Mouse (Mus musculus): Measurements from ENCODE around the gene Abhd6. TPM values are rescaled to one million over a fixed set of nuclear protein-coding genes. Genes with fewer than 3 reads are reported as not detected.
A peak's percentile ranks its signal among the peaks of the same experiment; 100 is the strongest.

The Abhd6 gene
- polyA plus RNA-seq, 1 experiment from 2014 or later: 21.0 TPM

DNA sequence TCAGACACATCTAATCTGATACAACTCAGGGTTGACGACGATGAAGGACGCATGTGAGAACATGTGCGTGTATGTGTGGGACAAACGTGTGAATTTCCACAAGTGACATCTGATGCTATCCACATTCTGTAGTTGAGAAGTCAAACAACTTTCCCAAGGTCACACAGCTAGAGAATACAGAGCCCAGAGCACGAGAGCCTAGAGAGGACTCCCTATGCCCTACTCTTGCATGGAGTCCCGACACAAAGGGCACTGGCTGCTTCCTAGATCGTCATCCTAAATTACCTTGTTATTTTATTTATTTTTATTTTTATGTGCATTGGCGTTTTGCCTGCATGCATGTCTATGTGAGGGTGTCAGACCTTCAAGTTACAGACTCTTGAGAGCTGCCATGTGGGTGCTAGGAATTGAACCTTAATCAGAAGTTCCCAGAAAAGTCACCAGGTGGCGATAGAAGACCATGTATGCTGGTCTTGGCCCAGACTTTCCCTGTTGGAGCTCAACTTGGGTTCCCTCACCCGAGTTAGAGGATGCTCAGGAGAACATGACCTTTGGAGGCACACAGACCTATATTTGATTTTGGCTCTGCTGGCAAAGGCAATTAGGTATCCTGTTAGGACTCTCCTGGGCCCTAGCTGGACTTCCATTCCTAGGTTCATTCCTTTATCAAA is 38.3 kb upstream of the Abhd6 start:
- DNase-seq (ENCODE audit: low spot score): peak; percentile 88

DNA sequence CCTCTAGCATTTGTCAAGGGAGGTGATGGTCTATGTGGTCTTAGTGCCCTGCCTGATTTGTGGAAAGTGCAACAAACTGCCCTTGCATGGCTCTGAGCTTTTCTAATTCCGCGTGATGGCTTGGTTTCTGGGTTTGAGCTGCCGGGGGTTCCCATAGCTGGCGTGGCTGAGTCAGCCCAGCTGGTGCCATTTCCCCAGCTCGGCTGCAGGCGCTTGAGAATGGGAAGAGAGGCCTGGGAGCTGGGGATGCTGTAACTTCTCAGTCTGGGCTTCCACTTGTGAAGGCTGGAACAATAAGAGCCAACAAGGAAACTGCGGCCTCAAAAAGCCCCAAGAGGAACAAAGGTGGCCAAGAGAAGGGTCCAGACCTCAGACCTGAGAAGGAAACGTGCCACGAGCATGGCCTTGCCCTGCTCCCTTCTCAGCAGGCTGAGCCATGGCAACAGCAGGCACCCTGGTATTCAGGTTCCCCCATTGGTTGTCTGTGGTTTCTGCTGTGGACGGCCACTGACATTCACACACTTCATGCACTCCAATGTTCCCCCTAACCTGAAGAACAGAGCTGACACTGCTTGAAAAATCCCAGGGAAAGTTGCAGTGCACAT is 30.7 kb upstream of the Abhd6 start:
- Histone ChIP-seq H3K9me3 (replicated peaks; ENCODE audit: control insufficient read depth, low read length) (no peaks in the 10 kb centered on the region), H3K4me1 (ENCODE audit: control insufficient read depth, insufficient read depth, low read length) (no peaks in the 10 kb centered on the region), H3K27ac (replicated peaks; ENCODE audit: low read depth, low read length) (no peak overlapping the region), H3K27me3 (ENCODE audit: control insufficient read depth, insufficient read depth, low read length) (no peaks in the 10 kb centered on the region), H3K36me3 (replicated peaks; ENCODE audit: control insufficient read depth, insufficient read depth, low read depth, low read length) (no peaks in the 10 kb centered on the region), H3K4me3 (ENCODE audit: low read depth, low read length) (no peak overlapping the region), H3K9ac (replicated peaks; ENCODE audit: low read length) (no peak overlapping the region), H3K4me2 (ENCODE audit: low read depth, low read length) (no peak overlapping the region)
- DNase-seq (ENCODE audit: low spot score) (no peak), ATAC-seq (replicated peaks; ENCODE audit: insufficient number of reproducible peaks, low FRiP score, low TSS enrichment, low read depth) (no peak)
- 69% methylated on average over 10 of the region's 10 CpGs for WGBS

More for the DNA sequence above, 38.3 kb upstream of the Abhd6 start:
- Histone ChIP-seq H3K27ac (replicated peaks; ENCODE audit: low read depth, low read length) (no peak overlapping the region), H3K9me3 (replicated peaks; ENCODE audit: control insufficient read depth, low read length) (no peaks in the 10 kb centered on the region), H3K4me2 (ENCODE audit: low read depth, low read length) (no peak overlapping the region), H3K9ac (replicated peaks; ENCODE audit: low read length) (no peak overlapping the region), H3K4me1 (ENCODE audit: control insufficient read depth, insufficient read depth, low read length) (no peaks in the 10 kb centered on the region), H3K27me3 (ENCODE audit: control insufficient read depth, insufficient read depth, low read length) (no peaks in the 10 kb centered on the region), H3K36me3 (replicated peaks; ENCODE audit: control insufficient read depth, insufficient read depth, low read depth, low read length) (no peaks in the 10 kb centered on the region), H3K4me3 (ENCODE audit: low read depth, low read length) (no peak overlapping the region)
- ATAC-seq (replicated peaks; ENCODE audit: insufficient number of reproducible peaks, low FRiP score, low TSS enrichment, low read depth): 0 out of 2 replicates have a peak, but pooled peaks have one; percentile 15
- 55% methylated on average over 11 of the region's 11 CpGs for WGBS

DNA sequence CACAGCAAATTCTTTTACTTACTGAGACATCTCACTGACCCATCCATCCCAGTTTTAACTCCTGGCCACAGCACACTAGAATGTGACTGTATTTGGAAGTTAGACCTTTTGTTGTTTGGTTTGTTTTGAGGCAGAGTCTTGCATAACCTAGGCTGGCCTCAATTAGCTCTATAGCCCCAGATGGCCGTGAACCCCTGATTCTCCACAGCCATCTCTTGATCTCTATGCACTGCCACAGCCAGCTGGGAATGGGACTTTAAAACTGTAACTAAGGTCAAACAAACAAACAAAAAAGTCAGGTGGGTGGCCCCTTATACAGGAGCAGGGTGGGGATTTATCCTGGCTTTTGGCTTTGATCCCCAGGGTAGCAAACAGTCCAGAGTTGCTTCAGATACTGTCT is 28.1 kb upstream of the Abhd6 start:
- no peak for ATAC-seq (replicated peaks; ENCODE audit: insufficient number of reproducible peaks, low FRiP score, low TSS enrichment, low read depth)
- 78% methylated on average over 1 of the region's 1 CpGs for WGBS

DNA sequence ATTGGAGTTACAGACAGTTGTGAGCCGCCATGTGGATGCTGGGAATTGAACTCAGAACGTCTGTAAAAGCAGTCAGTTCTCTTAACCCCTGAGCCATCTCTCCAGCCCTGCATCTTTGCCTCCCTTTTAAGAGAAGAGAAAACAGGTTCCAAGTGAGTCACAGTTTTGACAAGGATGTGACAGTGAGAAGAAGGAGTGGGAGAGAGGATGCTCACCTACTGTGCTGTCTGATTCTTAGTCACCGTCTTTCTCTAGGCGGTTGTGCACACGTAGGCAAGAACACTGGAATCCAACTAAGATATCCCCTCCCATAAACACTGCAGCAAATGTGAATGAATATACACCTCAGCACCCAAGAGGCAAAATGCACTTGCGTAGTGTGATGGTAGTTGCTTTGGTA is 27.5 kb upstream of the Abhd6 start:
- Histone ChIP-seq H3K36me3 (replicated peaks; ENCODE audit: control insufficient read depth, insufficient read depth, low read depth, low read length) (no peaks in the 10 kb centered on the region), H3K9ac (replicated peaks; ENCODE audit: low read length) (no peak overlapping the region), H3K27ac (replicated peaks; ENCODE audit: low read depth, low read length) (no peak overlapping the region), H3K27me3 (ENCODE audit: control insufficient read depth, insufficient read depth, low read length) (no peaks in the 10 kb centered on the region), H3K4me2 (ENCODE audit: low read depth, low read length) (no peak overlapping the region), H3K4me1 (ENCODE audit: control insufficient read depth, insufficient read depth, low read length) (no peaks in the 10 kb centered on the region), H3K4me3 (ENCODE audit: low read depth, low read length) (no peak overlapping the region), H3K9me3 (replicated peaks; ENCODE audit: control insufficient read depth, low read length) (no peaks in the 10 kb centered on the region)
- DNase-seq (ENCODE audit: low spot score) (no peak), ATAC-seq (replicated peaks; ENCODE audit: insufficient number of reproducible peaks, low FRiP score, low TSS enrichment, low read depth) (no peak)
- WGBS: 81% methylated on average over 6 of the region's 6 CpGs

More for the DNA sequence above, 28.1 kb upstream of the Abhd6 start:
- no peaks in the 10 kb centered on the region for H3K4me1 ChIP-seq (ENCODE audit: control insufficient read depth, insufficient read depth, low read length)
- H3K4me3 ChIP-seq (ENCODE audit: low read depth, low read length): no peak overlapping the region
- no peaks in the 10 kb centered on the region for H3K9me3 ChIP-seq (replicated peaks; ENCODE audit: control insufficient read depth, low read length)
- no peak for DNase-seq (ENCODE audit: low spot score)
- no peak overlapping the region for H3K27ac ChIP-seq (replicated peaks; ENCODE audit: low read depth, low read length)
- no peak overlapping the region for H3K9ac ChIP-seq (replicated peaks; ENCODE audit: low read length)
- no peak overlapping the region for H3K4me2 ChIP-seq (ENCODE audit: low read depth, low read length)
- no peaks in the 10 kb centered on the region for H3K36me3 ChIP-seq (replicated peaks; ENCODE audit: control insufficient read depth, insufficient read depth, low read depth, low read length)
- no peaks in the 10 kb centered on the region for H3K27me3 ChIP-seq (ENCODE audit: control insufficient read depth, insufficient read depth, low read length)

DNA sequence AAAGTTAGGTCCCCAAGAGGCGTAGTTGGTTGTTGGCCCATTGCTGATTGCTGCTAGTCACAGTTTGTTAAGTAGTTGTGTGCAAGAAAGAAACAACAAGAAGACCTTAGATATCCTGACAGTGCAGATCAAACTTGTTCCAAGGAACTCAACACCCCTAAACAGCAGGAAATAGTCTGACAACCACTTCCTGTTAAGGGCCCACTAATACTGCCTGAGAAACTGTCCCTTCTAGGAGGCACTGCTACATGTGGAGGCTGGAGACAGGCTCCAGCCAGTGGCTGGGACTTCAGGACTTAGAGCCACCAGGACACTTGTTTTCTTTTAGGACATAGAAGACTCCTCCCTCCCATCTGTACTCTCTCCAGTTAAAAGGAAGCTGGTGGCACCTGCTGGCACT is 25.2 kb upstream of the Abhd6 start:
- Histone ChIP-seq H3K4me2 (ENCODE audit: low read depth, low read length) (no peak overlapping the region), H3K27ac (replicated peaks; ENCODE audit: low read depth, low read length) (no peak overlapping the region), H3K4me1 (ENCODE audit: control insufficient read depth, insufficient read depth, low read length) (no peaks in the 10 kb centered on the region), H3K27me3 (ENCODE audit: control insufficient read depth, insufficient read depth, low read length) (no peaks in the 10 kb centered on the region), H3K4me3 (ENCODE audit: low read depth, low read length) (no peak overlapping the region), H3K36me3 (replicated peaks; ENCODE audit: control insufficient read depth, insufficient read depth, low read depth, low read length) (no peaks in the 10 kb centered on the region), H3K9ac (replicated peaks; ENCODE audit: low read length) (no peak overlapping the region), H3K9me3 (replicated peaks; ENCODE audit: control insufficient read depth, low read length) (no peaks in the 10 kb centered on the region)
- 89% methylated on average over 1 of the region's 1 CpGs for WGBS
- ATAC-seq (replicated peaks; ENCODE audit: insufficient number of reproducible peaks, low FRiP score, low TSS enrichment, low read depth) (no peak), DNase-seq (ENCODE audit: low spot score) (no peak)

DNA sequence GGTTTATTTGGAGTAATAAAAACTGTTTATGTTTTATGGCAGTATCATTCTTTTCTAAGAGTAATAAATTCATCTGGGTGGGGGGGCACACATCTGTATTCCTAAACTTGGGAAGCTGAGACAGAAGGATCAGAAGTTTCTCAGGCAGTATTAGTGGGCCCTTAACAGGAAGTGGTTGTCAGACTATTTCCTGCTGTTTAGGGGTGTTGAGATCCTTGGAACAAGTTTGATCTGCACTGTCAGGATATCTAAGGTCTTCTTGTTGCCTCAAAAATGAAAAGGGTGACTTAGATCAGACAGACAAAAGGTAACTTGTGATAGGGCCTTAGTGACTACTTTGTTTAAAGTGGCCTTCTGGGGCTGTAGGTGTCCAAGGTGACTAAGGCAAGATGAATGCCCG is 24.5 kb upstream of the Abhd6 start:
- no peaks in the 10 kb centered on the region for H3K4me1 ChIP-seq (ENCODE audit: control insufficient read depth, insufficient read depth, low read length)
- H3K4me2 ChIP-seq (ENCODE audit: low read depth, low read length): no peak overlapping the region
- H3K9me3 ChIP-seq (replicated peaks; ENCODE audit: control insufficient read depth, low read length): no peaks in the 10 kb centered on the region
- 78% methylated on average over 1 of the region's 1 CpGs for WGBS
- no peak overlapping the region for H3K9ac ChIP-seq (replicated peaks; ENCODE audit: low read length)
- no peaks in the 10 kb centered on the region for H3K36me3 ChIP-seq (replicated peaks; ENCODE audit: control insufficient read depth, insufficient read depth, low read depth, low read length)
- no peak for ATAC-seq (replicated peaks; ENCODE audit: insufficient number of reproducible peaks, low FRiP score, low TSS enrichment, low read depth)
- no peak for DNase-seq (ENCODE audit: low spot score)
- no peak overlapping the region for H3K27ac ChIP-seq (replicated peaks; ENCODE audit: low read depth, low read length)
- no peak overlapping the region for H3K4me3 ChIP-seq (ENCODE audit: low read depth, low read length)
- no peaks in the 10 kb centered on the region for H3K27me3 ChIP-seq (ENCODE audit: control insufficient read depth, insufficient read depth, low read length)

GRCm38 (mm10) chr14:7981226-7981625 is 21.5 kb upstream of the Abhd6 start:
- Histone ChIP-seq H3K36me3 (replicated peaks; ENCODE audit: control insufficient read depth, insufficient read depth, low read depth, low read length) (no peaks in the 10 kb centered on the region), H3K4me2 (ENCODE audit: low read depth, low read length) (no peak overlapping the region), H3K9ac (replicated peaks; ENCODE audit: low read length) (no peak overlapping the region), H3K27me3 (ENCODE audit: control insufficient read depth, insufficient read depth, low read length) (no peaks in the 10 kb centered on the region), H3K9me3 (replicated peaks; ENCODE audit: control insufficient read depth, low read length) (no peaks in the 10 kb centered on the region), H3K4me1 (ENCODE audit: control insufficient read depth, insufficient read depth, low read length) (no peaks in the 10 kb centered on the region), H3K4me3 (ENCODE audit: low read depth, low read length) (no peak overlapping the region), H3K27ac (replicated peaks; ENCODE audit: low read depth, low read length) (no peak overlapping the region)
- 100% methylated on average over 1 of the region's 1 CpGs for WGBS
- no peak for DNase-seq (ENCODE audit: low spot score)
- no peak for ATAC-seq (replicated peaks; ENCODE audit: insufficient number of reproducible peaks, low FRiP score, low TSS enrichment, low read depth)

- no peaks in the 10 kb centered on the region for H3K27me3 ChIP-seq (ENCODE audit: control insufficient read depth, insufficient read depth, low read length)
- H3K4me3 ChIP-seq (ENCODE audit: low read depth, low read length): no peak overlapping the region
- no peak overlapping the region for H3K9ac ChIP-seq (replicated peaks; ENCODE audit: low read length)
- H3K27ac ChIP-seq (replicated peaks; ENCODE audit: low read depth, low read length): no peak overlapping the region
- no peak overlapping the region for H3K4me2 ChIP-seq (ENCODE audit: low read depth, low read length)
- H3K4me1 ChIP-seq (ENCODE audit: control insufficient read depth, insufficient read depth, low read length): no peaks in the 10 kb centered on the region
- no peaks in the 10 kb centered on the region for H3K36me3 ChIP-seq (replicated peaks; ENCODE audit: control insufficient read depth, insufficient read depth, low read depth, low read length)
- 94% methylated on average over 6 of the region's 6 CpGs for WGBS
- DNase-seq (ENCODE audit: low spot score): no peak
- H3K9me3 ChIP-seq (replicated peaks; ENCODE audit: control insufficient read depth, low read length): no peaks in the 10 kb centered on the region
- ATAC-seq (replicated peaks; ENCODE audit: insufficient number of reproducible peaks, low FRiP score, low TSS enrichment, low read depth): no peak
These were observed 15.8 kb upstream of the Abhd6 start for GRCm38 (mm10) chr14:7986913-7987312.

Data from embryonic facial prominence, embryonic 11.5 days (tissue).